Mouse (Mus musculus): ENCODE results near the gene Nkapl. TPM values are rescaled to one million over a fixed set of nuclear protein-coding genes. Genes with fewer than 3 reads are reported as not detected.
"Not testable (repeated sequence)": the region's sequence is repeated elsewhere in the genome, so short reads cannot be mapped to it uniquely, and the experiment has no call there.

The Nkapl gene
- polyA plus RNA-seq, 1 experiment from 2014 or later = 2.6 TPM

DNA sequence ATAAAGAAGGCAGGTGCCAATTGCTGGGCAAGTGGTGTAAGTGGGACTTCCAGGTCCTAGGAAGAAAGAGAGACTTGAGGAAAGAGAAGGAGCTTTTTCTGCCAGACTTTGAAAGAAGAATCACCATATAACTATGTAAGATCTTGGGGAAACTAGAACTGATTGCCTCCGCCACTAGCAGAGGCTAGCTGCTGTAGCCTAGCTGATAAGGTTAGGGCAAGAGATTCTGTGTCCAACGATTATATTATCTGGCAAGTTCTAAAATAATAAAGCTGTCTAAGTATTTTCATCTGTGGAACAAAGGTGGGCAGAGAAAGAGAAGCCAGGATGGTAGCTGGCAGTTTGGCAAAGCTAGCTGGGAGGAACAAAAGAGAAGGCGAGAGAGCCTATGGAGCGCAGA, 4.1 kb upstream of the Nkapl start:
- H3K9me3 ChIP-seq (ENCODE audit: control insufficient read depth, low read length) = no peaks in the 10 kb centered on the region; the same call in 1 of the 2 replicates
- no peak overlapping the region for H3K4me2 ChIP-seq (replicated peaks; ENCODE audit: low read depth, low read length)
- no peaks in the 10 kb centered on the region for H3K36me3 ChIP-seq (ENCODE audit: control insufficient read depth, insufficient read depth, low read length)
- no peak overlapping the region for H3K9ac ChIP-seq (ENCODE audit: low read depth, low read length)
- no peak overlapping the region for H3K27ac ChIP-seq (ENCODE audit: low read depth, low read length)
- peaks cover 4% of the 10 kb centered on the region; the same call in 1 of the 2 replicates for H3K27me3 ChIP-seq (ENCODE audit: control insufficient read depth, insufficient read depth, low read length)
- H3K4me1 ChIP-seq (ENCODE audit: control insufficient read depth, insufficient read depth, low read length) = no peaks in the 10 kb centered on the region
- ATAC-seq (ENCODE audit: low FRiP score, low TSS enrichment) = no peak
- H3K4me3 ChIP-seq (ENCODE audit: low read length) = no peak overlapping the region
- WGBS = 36% methylated on average over 4 of the region's 4 CpGs

DNA sequence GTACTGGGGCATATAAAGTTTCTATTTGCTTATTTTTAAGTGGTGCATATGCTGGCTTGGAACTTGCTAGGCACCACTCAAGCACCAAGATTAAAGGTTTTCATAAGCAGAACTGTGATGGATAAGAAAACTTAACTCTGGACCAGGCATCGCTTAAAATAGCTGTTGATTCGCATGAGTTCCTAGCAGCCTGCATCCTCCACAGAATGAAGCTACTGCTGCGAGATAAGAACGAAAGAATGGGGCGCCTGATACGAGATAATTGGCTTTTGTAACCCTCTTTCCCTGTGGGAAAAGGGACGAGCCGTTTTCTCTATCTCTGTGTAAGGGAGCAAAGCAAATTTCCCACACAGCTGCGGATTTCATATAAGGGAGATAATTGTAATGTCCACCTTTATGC, 788 bp upstream of the Nkapl start:
- no peak for ATAC-seq (ENCODE audit: low FRiP score, low TSS enrichment)
- Histone ChIP-seq H3K4me2 (replicated peaks; ENCODE audit: low read depth, low read length) (peak overlapping the region; percentile 76; the same call in 1 of the 2 replicates), H3K36me3 (ENCODE audit: control insufficient read depth, insufficient read depth, low read length) (no peaks in the 10 kb centered on the region), H3K9ac (ENCODE audit: low read depth, low read length) (no peak overlapping the region), H3K4me3 (ENCODE audit: low read length) (no peak overlapping the region; the same call in 1 of the 2 replicates), H3K27ac (ENCODE audit: low read depth, low read length) (no peak overlapping the region), H3K27me3 (ENCODE audit: control insufficient read depth, insufficient read depth, low read length) (peaks cover 4% of the 10 kb centered on the region; the same call in 1 of the 2 replicates), H3K4me1 (ENCODE audit: control insufficient read depth, insufficient read depth, low read length) (no peaks in the 10 kb centered on the region), H3K9me3 (ENCODE audit: control insufficient read depth, low read length) (no peaks in the 10 kb centered on the region; the same call in 1 of the 2 replicates)
- WGBS = 43% methylated on average over 9 of the region's 9 CpGs

DNA sequence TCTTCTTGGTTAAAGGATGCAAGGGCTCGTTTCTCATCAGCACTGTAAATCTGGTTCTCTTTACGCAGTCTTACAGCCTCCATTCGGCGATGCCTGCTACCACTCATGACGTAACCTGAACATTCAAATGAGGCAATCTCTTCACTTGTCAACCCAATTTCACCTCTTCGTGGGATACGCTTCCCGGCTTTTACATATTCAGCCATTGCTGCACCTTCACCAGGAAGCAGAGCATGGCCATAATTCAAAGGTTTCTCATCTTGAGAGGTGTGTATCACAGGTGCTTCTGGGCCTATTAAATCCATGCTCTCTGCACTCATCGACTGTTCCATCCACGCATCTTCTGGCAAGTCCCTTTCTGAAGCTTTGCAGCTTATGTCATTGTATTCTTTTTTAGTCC, 973 bp downstream of the Nkapl start:
- Histone ChIP-seq H3K27me3 (ENCODE audit: control insufficient read depth, insufficient read depth, low read length) (peaks cover 4% of the 10 kb centered on the region; the same call in 1 of the 2 replicates), H3K36me3 (ENCODE audit: control insufficient read depth, insufficient read depth, low read length) (no peaks in the 10 kb centered on the region), H3K4me3 (ENCODE audit: low read length) (no peak overlapping the region), H3K4me2 (replicated peaks; ENCODE audit: low read depth, low read length) (no peak overlapping the region), H3K27ac (ENCODE audit: low read depth, low read length) (no peak overlapping the region), H3K9ac (ENCODE audit: low read depth, low read length) (no peak overlapping the region), H3K9me3 (ENCODE audit: control insufficient read depth, low read length) (no peaks in the 10 kb centered on the region; the same call in 1 of the 2 replicates), H3K4me1 (ENCODE audit: control insufficient read depth, insufficient read depth, low read length) (no peaks in the 10 kb centered on the region)
- 81% methylated on average over 10 of the region's 10 CpGs for WGBS
- ATAC-seq (ENCODE audit: low FRiP score, low TSS enrichment) = no peak

DNA sequence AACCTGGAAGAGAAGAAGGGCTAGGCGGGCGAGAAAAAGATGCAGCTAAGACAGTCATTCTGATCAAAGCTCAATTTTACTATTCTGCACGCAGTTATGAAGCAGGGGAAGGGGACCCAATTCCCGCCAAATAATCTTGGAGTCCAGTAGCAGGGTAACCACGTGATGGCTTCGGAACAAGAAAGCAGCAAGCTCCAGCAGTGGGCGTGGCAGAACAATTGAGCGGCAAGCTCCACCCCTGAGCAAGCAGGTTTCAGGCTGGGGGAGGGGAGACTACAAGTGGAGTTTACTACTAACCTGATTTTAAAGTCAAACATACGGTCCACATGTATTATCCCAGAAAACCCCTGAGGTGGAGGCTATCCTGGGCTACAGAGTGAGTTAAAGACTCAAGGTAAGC, 5.8 kb downstream of the Nkapl start:
- not testable (repeated sequence) for H3K27me3 ChIP-seq (ENCODE audit: control insufficient read depth, insufficient read depth, low read length); H3K4me1 ChIP-seq (ENCODE audit: control insufficient read depth, insufficient read depth, low read length); ATAC-seq (ENCODE audit: low FRiP score, low TSS enrichment); H3K36me3 ChIP-seq (ENCODE audit: control insufficient read depth, insufficient read depth, low read length); H3K4me2 ChIP-seq (replicated peaks; ENCODE audit: low read depth, low read length); H3K9ac ChIP-seq (ENCODE audit: low read depth, low read length); H3K4me3 ChIP-seq (ENCODE audit: low read length); H3K9me3 ChIP-seq (ENCODE audit: control insufficient read depth, low read length); H3K27ac ChIP-seq (ENCODE audit: low read depth, low read length)
- 48% methylated on average over 9 of the region's 9 CpGs for WGBS

DNA sequence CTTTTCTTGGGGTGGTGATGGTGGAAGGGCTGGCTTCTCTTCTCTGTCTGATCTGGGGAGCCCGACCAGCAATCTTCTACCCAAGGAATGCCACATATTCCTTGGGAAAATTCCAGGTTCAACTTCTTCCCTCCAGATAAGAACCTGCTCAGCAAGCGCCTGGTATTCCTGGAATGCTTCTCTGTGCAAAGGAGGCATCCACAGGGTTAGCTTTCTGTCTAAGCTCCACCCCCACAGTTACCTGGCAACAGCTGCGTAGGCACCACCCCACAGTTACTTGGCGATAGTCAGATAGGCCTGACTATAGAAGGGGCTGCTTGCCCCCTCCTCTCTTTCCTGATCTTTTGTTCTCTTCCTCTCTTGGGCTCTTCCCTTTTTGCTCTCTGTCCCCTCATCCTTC, 12.0 kb downstream of the Nkapl start:
- Histone ChIP-seq H3K36me3 (ENCODE audit: control insufficient read depth, insufficient read depth, low read length) (peaks cover 5% of the 10 kb centered on the region; the same call in 1 of the 2 replicates), H3K27me3 (ENCODE audit: control insufficient read depth, insufficient read depth, low read length) (no peaks in the 10 kb centered on the region), H3K4me1 (ENCODE audit: control insufficient read depth, insufficient read depth, low read length) (0 out of 2 replicates have a peak, but pooled peaks cover 8% of the 10 kb centered on the region), H3K4me3 (ENCODE audit: low read length) (no peak overlapping the region), H3K27ac (ENCODE audit: low read depth, low read length) (no peak overlapping the region), H3K9me3 (ENCODE audit: control insufficient read depth, low read length) (no peaks in the 10 kb centered on the region), H3K9ac (ENCODE audit: low read depth, low read length) (no peak overlapping the region), H3K4me2 (replicated peaks; ENCODE audit: low read depth, low read length) (no peak overlapping the region)
- peak; percentile 61; the same call in 1 of the 2 replicates for ATAC-seq (ENCODE audit: low FRiP score, low TSS enrichment)
- 17% methylated on average over 4 of the region's 4 CpGs for WGBS

DNA sequence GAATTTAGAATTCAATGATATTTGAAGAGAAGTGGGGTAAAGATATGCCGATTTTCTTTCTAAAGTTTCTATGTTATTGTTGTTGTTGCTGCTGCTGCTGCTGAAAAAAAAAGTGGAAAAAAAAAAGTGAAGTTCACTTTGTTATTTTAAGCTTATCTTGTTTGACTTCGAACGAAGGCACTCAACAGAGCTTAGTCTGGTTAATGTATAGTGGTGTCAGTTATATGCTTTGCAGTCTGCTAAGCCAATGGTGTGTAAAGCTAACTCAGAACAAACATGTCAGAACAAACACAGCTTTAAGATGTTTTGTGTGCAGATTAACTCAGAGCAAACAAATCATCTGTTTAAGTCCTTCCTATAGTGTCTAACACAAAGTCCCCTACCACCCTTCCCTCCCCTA, 14.2 kb downstream of the Nkapl start:
- no peak overlapping the region for H3K4me3 ChIP-seq (ENCODE audit: low read length)
- H3K4me2 ChIP-seq (replicated peaks; ENCODE audit: low read depth, low read length) = peak overlapping the region; percentile 58
- H3K9me3 ChIP-seq (ENCODE audit: control insufficient read depth, low read length) = no peaks in the 10 kb centered on the region
- H3K27ac ChIP-seq (ENCODE audit: low read depth, low read length) = no peak overlapping the region
- ATAC-seq (ENCODE audit: low FRiP score, low TSS enrichment) = no peak
- H3K9ac ChIP-seq (ENCODE audit: low read depth, low read length) = no peak overlapping the region
- H3K27me3 ChIP-seq (ENCODE audit: control insufficient read depth, insufficient read depth, low read length) = no peaks in the 10 kb centered on the region
- peaks cover 6% of the 10 kb centered on the region; the same call in 1 of the 2 replicates for H3K36me3 ChIP-seq (ENCODE audit: control insufficient read depth, insufficient read depth, low read length)
- WGBS = 78% methylated on average over 3 of the region's 3 CpGs
- 0 out of 2 replicates have a peak, but pooled peaks cover 8% of the 10 kb centered on the region for H3K4me1 ChIP-seq (ENCODE audit: control insufficient read depth, insufficient read depth, low read length)

DNA sequence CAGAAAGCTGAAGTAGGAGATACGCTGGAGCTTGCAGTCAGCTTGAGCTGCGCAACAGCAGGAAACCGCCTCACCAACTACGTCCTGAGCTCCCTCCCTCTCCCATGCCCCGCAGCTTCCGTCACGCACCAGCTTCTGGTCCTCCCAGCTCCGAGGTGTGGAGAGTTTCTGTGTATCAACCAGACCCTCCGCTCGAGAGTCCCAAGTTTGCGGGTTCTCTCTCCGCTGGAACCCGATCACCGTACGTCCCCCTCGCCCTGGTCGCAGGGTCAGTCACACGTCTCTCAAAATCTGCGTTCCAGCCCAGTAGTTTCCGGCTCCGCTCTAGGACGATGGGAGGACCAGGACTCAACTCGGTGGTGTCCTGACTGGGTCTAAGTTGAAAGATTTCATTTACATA, 14.9 kb downstream of the Nkapl start, which contains the start of gene Zscan26:
TSS of gene Zscan26 (minus strand) at position 282 of the 400 bp plus-strand sequence.
- Histone ChIP-seq H3K27me3 (ENCODE audit: control insufficient read depth, insufficient read depth, low read length) (no peaks in the 10 kb centered on the region), H3K9ac (ENCODE audit: low read depth, low read length) (peak within 1 kb of the TSS; percentile 82), H3K4me1 (ENCODE audit: control insufficient read depth, insufficient read depth, low read length) (0 out of 2 replicates have a peak, but pooled peaks cover 8% of the 10 kb centered on the region), H3K4me3 (ENCODE audit: low read length) (peak within 1 kb of the TSS; percentile 86), H3K4me2 (replicated peaks; ENCODE audit: low read depth, low read length) (peak within 1 kb of the TSS; percentile 58), H3K9me3 (ENCODE audit: control insufficient read depth, low read length) (no peaks in the 10 kb centered on the region), H3K36me3 (ENCODE audit: control insufficient read depth, insufficient read depth, low read length) (peaks cover 10% of the 10 kb centered on the region; the same call in 1 of the 2 replicates), H3K27ac (ENCODE audit: low read depth, low read length) (peak within 1 kb of the TSS; percentile 71; the same call in 1 of the 2 replicates)
- peak; percentile 95 for ATAC-seq (ENCODE audit: low FRiP score, low TSS enrichment)
- WGBS = under 1% methylated on average over 23 of the region's 23 CpGs

DNA sequence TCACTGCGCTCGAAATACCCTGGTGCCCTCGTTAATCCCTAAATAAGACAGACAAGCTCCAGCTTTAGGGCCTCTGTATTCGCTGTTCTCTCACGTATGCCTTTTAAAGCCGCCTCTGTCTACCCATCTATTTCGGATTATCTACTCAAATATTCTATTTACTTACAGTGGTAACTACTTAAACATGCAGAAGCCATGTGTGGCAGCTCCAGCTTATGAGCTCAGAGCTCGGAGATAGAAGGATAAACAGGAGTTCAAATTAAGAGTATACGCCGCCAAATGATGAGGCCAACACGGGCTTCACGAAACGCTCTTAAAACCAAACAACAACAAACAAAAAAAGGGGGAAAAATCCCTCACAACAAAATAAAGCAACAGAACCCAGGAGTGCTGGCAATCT, 15.3 kb downstream of the Nkapl start:
- H3K27me3 ChIP-seq (ENCODE audit: control insufficient read depth, insufficient read depth, low read length) = no peaks in the 10 kb centered on the region
- H3K27ac ChIP-seq (ENCODE audit: low read depth, low read length) = peak overlapping the region; percentile 71; the same call in 1 of the 2 replicates
- no peaks in the 10 kb centered on the region for H3K9me3 ChIP-seq (ENCODE audit: control insufficient read depth, low read length)
- H3K4me1 ChIP-seq (ENCODE audit: control insufficient read depth, insufficient read depth, low read length) = 0 out of 2 replicates have a peak, but pooled peaks cover 8% of the 10 kb centered on the region
- H3K9ac ChIP-seq (ENCODE audit: low read depth, low read length) = peak overlapping the region; percentile 82
- H3K36me3 ChIP-seq (ENCODE audit: control insufficient read depth, insufficient read depth, low read length) = peaks cover 14% of the 10 kb centered on the region
- 3% methylated on average over 13 of the region's 13 CpGs for WGBS
- peak overlapping the region; percentile 86 for H3K4me3 ChIP-seq (ENCODE audit: low read length)
- H3K4me2 ChIP-seq (replicated peaks; ENCODE audit: low read depth, low read length) = peak overlapping the region; percentile 58
- peak; percentile 14; the same call in 1 of the 2 replicates for ATAC-seq (ENCODE audit: low FRiP score, low TSS enrichment)

DNA sequence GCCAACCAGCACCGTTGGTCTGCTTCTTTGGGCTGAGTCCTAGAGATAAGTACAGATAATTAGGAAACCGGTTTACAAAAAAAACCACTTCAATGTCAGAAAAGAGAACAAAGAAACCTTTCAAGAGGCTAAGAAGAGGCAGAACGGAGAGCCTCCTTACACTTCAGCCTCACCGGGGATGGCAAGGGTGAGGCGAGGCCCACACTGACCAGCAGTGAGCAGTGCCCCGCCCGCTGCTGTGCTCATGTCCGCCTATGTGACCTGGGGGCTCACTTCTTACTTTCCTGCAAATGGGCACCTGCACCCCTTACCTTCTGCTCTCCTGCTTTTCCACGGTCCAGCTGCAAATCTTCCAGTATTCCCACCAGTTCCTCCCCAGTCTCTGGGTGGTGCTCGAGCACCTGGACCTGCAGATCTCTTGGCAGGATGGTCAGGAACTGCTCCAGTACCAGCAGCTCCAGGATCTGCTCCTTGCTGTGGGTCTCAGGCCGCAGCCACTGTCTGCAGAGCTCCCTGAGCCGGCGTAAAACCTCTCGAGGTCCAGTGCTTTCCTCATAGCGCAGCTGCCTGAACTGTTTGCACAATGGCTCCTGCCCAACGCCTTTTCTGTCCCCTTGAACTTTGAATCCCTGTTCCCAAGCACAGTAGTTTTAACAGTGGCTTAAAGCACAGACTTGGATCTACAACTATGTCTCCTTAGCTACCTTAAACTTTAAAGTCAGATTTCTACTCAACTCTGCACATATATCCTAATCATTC, 20.3 kb downstream of the Nkapl start:
- Histone ChIP-seq H3K9me3 (ENCODE audit: control insufficient read depth, low read length) (no peaks in the 10 kb centered on the region), H3K4me1 (ENCODE audit: control insufficient read depth, insufficient read depth, low read length) (0 out of 2 replicates have a peak, but pooled peaks cover 8% of the 10 kb centered on the region), H3K9ac (ENCODE audit: low read depth, low read length) (no peak overlapping the region), H3K36me3 (ENCODE audit: control insufficient read depth, insufficient read depth, low read length) (peaks cover 61% of the 10 kb centered on the region), H3K4me2 (replicated peaks; ENCODE audit: low read depth, low read length) (no peak overlapping the region), H3K4me3 (ENCODE audit: low read length) (no peak overlapping the region), H3K27me3 (ENCODE audit: control insufficient read depth, insufficient read depth, low read length) (no peaks in the 10 kb centered on the region), H3K27ac (ENCODE audit: low read depth, low read length) (no peak overlapping the region)
- ATAC-seq (ENCODE audit: low FRiP score, low TSS enrichment) = no peak
- WGBS = 83% methylated on average over 16 of the region's 16 CpGs

Measured in kidney, embryonic 14.5 days (tissue).